Mouse (Mus musculus) cerebellum, adult 2 months (tissue): ENCODE results near the gene Hdac10. TPM values are rescaled to one million over a fixed set of nuclear protein-coding genes. Genes with fewer than 3 reads are reported as not detected.

ENCODE experiments used
- DNase-seq, 2 experiments: peaks; one replicate each; pipeline ENCODE4 v3.0.0; 2021
- H3K27ac ChIP-seq: fragments of 200-500 bp; 2 replicates; pipeline ENCODE4 v1.5.1; 2012; ENCODE audit warnings: low read length, control low read depth, inconsistent platforms; ENCODE audit not compliant: insufficient read depth
- H3K27me3 ChIP-seq: fragments of 200-500 bp; 2 replicates; pipeline ENCODE4 v1.6.1; 2012; ENCODE audit warnings: inconsistent platforms, mild to moderate bottlenecking, low read length, moderate library complexity; ENCODE audit not compliant: control insufficient read depth, insufficient read depth
- H3K4me1 ChIP-seq: fragments of 200-500 bp; 2 replicates; pipeline ENCODE4 v1.6.1; 2011; ENCODE audit warnings: low read length; ENCODE audit not compliant: control insufficient read depth, insufficient read depth
- H3K4me3 ChIP-seq: fragments of 200-500 bp; replicated peaks from 2 replicates; pipeline ENCODE3; 2011; ENCODE audit warnings: mild to moderate bottlenecking, low read depth, low read length, control low read depth; ENCODE audit not compliant: insufficient read depth
- CTCF ChIP-seq: fragments of 200-500 bp; IDR thresholded peaks from 2 replicates; pipeline ENCODE4 v1.5.1; 2011; ENCODE audit warnings: low read depth, mild to moderate bottlenecking, control low read depth, low read length, moderate library complexity, borderline replicate concordance; ENCODE audit not compliant: insufficient read depth
- POLR2A ChIP-seq: fragments of 200-500 bp; IDR thresholded peaks from 2 replicates; pipeline ENCODE4 v1.6.1; 2011; ENCODE audit warnings: low read length, control low read depth, borderline replicate concordance; ENCODE audit not compliant: insufficient read depth
- WGBS: fragments of 180-500 bp; shearing (Covaris S2); methylation state at CpG from one replicate; pipeline ENCODE4 v1.1.7; 2018; 5-methylcytosine and 5-hydroxymethylcytosine counted together
- polyA plus RNA-seq: library from polyadenylated mRNA; depleted of rRNA; stranded (reverse); fragments of >200 nt; gene quantifications from 2 replicates; pipeline ENCODE4 v1.2.3, GENCODE M21; 2012; rRNA removed

The Hdac10 gene
- 31.4 and 36.3 TPM in 2 replicates for polyA plus RNA-seq

- TF ChIP-seq CTCF (peak; percentile 93), POLR2A (peak; percentile 47)
- H3K27ac ChIP-seq = peak within 1 kb of the TSS; percentile 58
- no peaks in the 10 kb centered on the region for H3K27me3 ChIP-seq
- H3K4me1 ChIP-seq = peaks cover 15% of the 10 kb centered on the region
- DNase-seq = peak; percentile 92 to 97
- WGBS = 2% methylated on average over 36 of the region's 36 CpGs
- H3K4me3 ChIP-seq = peak within 1 kb of the TSS; percentile 70
Measured at GRCm38 (mm10) chr15:89128382-89129350, at the start of gene Hdac10. TSS of gene Hdac10 (minus strand) at chr15:89128700.

DNA sequence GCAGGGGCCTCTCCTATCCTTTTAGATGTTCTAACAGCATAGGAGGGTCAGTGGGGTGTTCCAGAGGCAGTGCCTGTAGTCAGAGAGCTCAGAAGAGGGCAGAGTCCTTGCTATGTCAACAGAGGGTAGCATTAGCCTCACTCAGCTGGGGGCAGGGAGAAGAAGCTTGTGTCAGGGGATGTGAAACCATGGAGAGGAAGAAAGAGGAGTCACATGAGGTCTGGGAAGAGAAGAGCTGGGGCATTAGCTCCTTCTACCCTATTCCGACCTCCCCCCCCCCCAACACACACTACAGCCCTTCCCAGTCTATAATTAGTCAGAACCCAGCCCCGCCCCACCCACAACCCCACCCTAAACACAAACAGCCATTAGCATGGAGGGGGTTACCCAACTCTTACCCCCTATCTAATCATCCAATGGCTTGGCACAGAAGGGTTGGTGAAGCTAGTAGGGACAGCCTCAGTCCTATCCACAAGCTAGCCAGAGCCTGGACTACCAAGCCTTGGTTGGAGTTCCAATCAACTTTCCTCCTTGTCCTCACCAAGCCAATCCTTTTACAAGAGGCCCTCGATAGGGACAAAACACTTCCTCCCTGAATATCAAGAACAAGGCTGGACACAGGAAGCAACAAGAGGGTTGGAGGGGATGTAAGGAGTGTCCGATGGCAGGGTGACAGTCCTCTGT, 49.2 kb upstream of the Hdac10 start:
- H3K4me3 ChIP-seq = peak overlapping the region; percentile 81
- H3K27me3 ChIP-seq = no peaks in the 10 kb centered on the region
- H3K4me1 ChIP-seq = peaks cover 46% of the 10 kb centered on the region
- TF ChIP-seq CTCF (no peak), POLR2A (no peak)
- peak overlapping the region; percentile 93 for H3K27ac ChIP-seq
- no peak for DNase-seq
- WGBS = 18% methylated on average over 4 of the region's 4 CpGs

GRCm38 (mm10) chr15:89177121-89177520, 48.6 kb upstream of the Hdac10 start:
- TF ChIP-seq POLR2A (no peak), CTCF (no peak)
- 2% methylated on average over 5 of the region's 5 CpGs for WGBS
- Histone ChIP-seq H3K27ac (peak overlapping the region; percentile 92), H3K27me3 (no peaks in the 10 kb centered on the region), H3K4me1 (peaks cover 41% of the 10 kb centered on the region), H3K4me3 (no peak overlapping the region)
- peak; percentile 82 to 87 for DNase-seq

- H3K27me3 ChIP-seq = no peaks in the 10 kb centered on the region
- peaks cover 44% of the 10 kb centered on the region for H3K4me1 ChIP-seq
- peak overlapping the region; percentile 34 for H3K27ac ChIP-seq
- TF ChIP-seq POLR2A (no peak), CTCF (no peak)
- 40% methylated on average over 13 of the region's 13 CpGs for WGBS
- peak in 1 of 2 experiments; percentile 29 for DNase-seq
- H3K4me3 ChIP-seq = no peak overlapping the region
Measured at GRCm38 (mm10) chr15:89175411-89176155, 47.1 kb upstream of the Hdac10 start.

GRCm38 (mm10) chr15:89174889-89175339, 46.4 kb upstream of the Hdac10 start:
- 0 out of 2 replicates have a peak overlapping the region, but pooled peaks have one; percentile 39 for H3K27ac ChIP-seq
- no peaks in the 10 kb centered on the region for H3K27me3 ChIP-seq
- TF ChIP-seq CTCF (no peak), POLR2A (no peak)
- WGBS = 29% methylated on average over 11 of the region's 11 CpGs
- no peak overlapping the region for H3K4me3 ChIP-seq
- H3K4me1 ChIP-seq = peaks cover 50% of the 10 kb centered on the region
- DNase-seq = peak in 1 of 2 experiments; percentile 53

DNA sequence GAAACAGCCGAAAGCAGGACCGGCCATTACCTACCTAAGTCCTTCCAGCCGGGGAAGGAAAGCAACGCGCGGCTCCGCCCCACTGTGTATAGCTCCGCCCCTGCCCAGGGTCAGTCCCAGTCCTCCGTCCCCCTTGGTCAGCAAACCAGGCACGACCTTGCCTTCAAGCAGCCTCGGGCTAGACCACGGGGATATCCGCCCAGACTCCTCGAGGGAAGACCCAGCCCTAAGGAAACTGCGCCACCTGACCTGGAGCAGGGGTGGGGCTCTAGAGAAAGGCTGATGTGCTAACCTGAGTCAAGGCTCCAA, 45.4 kb upstream of the Hdac10 start:
- Histone ChIP-seq H3K4me1 (peaks cover 59% of the 10 kb centered on the region), H3K27ac (peak overlapping the region; percentile 57), H3K4me3 (peak overlapping the region; percentile 73), H3K27me3 (no peaks in the 10 kb centered on the region)
- DNase-seq = peak; percentile 79 to 82
- WGBS = 3% methylated on average over 15 of the region's 15 CpGs
- TF ChIP-seq CTCF (no peak), POLR2A (peak; percentile 57; the same call in 1 of the 2 replicates)

- peaks cover 63% of the 10 kb centered on the region for H3K4me1 ChIP-seq
- DNase-seq = peak; percentile 57 to 67
- H3K4me3 ChIP-seq = peak overlapping the region; percentile 73
Measured at GRCm38 (mm10) chr15:89173024-89173905, 44.8 kb upstream of the Hdac10 start.

More at GRCm38 (mm10) chr15:89173024-89173905, 44.8 kb upstream of the Hdac10 start:
- Histone ChIP-seq H3K27me3 (no peaks in the 10 kb centered on the region), H3K27ac (peak overlapping the region; percentile 57)
- under 1% methylated on average over 62 of the region's 65 CpGs for whole genome bisulfite sequencing
- TF ChIP-seq POLR2A (no peak), CTCF (no peak)
